Mouse (Mus musculus) small intestine, adult 2 months (tissue): Measurements from ENCODE around the gene Tph1. TPM values are rescaled to one million over a fixed set of nuclear protein-coding genes. Genes with fewer than 3 reads are reported as not detected.

Experiments used
- H3K27ac ChIP-seq: fragments of 200-500 bp; 2 replicates; pipeline ENCODE4 v1.5.1; 2012; ENCODE audit warnings: low read depth, low read length, control low read depth, inconsistent platforms; ENCODE audit not compliant: insufficient read depth
- H3K27me3 ChIP-seq: fragments of 200-500 bp; 2 replicates; pipeline ENCODE4 v1.6.1; 2012; ENCODE audit warnings: mild to moderate bottlenecking, moderate library complexity, low read length, inconsistent platforms; ENCODE audit not compliant: control insufficient read depth, insufficient read depth
- H3K36me3 ChIP-seq: fragments of 200-500 bp; 2 replicates; pipeline ENCODE4 v1.6.1; 2012; ENCODE audit warnings: mild to moderate bottlenecking, low read length, control low read depth, inconsistent platforms; ENCODE audit not compliant: control insufficient read depth, insufficient read depth
- H3K4me1 ChIP-seq: fragments of 200-500 bp; 2 replicates; pipeline ENCODE4 v1.6.1; 2012; ENCODE audit warnings: low read length, inconsistent platforms, mixed read lengths; ENCODE audit not compliant: control insufficient read depth, insufficient read depth, insufficient read length
- H3K4me3 ChIP-seq: fragments of 200-500 bp; 2 replicates; pipeline ENCODE4 v1.5.1; 2012; ENCODE audit warnings: low read depth, mild to moderate bottlenecking, control low read depth, inconsistent platforms, low read length, moderate library complexity
- CTCF ChIP-seq: fragments of 200-500 bp; IDR thresholded peaks from 2 replicates; pipeline ENCODE4 v1.5.1; 2012; ENCODE audit warnings: low read depth, mild to moderate bottlenecking, control low read depth, inconsistent platforms, low read length, moderate library complexity, mixed read lengths; ENCODE audit not compliant: insufficient replicate concordance, insufficient read length; ENCODE audit errors: extremely low read depth
- POLR2A ChIP-seq: fragments of 200-500 bp; IDR thresholded peaks from 2 replicates; pipeline ENCODE4 v1.6.1; 2012; ENCODE audit warnings: low read depth, mild to moderate bottlenecking, control low read depth, inconsistent platforms, low read length, moderate library complexity
- WGBS: fragments of 180-500 bp; shearing (Covaris S2); methylation state at CpG from one replicate; pipeline ENCODE4 v1.1.7; 2018; 5-methylcytosine and 5-hydroxymethylcytosine counted together
- polyA plus RNA-seq: library from polyadenylated mRNA; depleted of rRNA; stranded (reverse); fragments of >200 nt; gene quantifications from 2 replicates; pipeline ENCODE4 v1.2.3, GENCODE M21; 2012; rRNA removed

Tph1 gene
- polyA plus RNA-seq, 1 experiment: 1.6 TPM

DNA sequence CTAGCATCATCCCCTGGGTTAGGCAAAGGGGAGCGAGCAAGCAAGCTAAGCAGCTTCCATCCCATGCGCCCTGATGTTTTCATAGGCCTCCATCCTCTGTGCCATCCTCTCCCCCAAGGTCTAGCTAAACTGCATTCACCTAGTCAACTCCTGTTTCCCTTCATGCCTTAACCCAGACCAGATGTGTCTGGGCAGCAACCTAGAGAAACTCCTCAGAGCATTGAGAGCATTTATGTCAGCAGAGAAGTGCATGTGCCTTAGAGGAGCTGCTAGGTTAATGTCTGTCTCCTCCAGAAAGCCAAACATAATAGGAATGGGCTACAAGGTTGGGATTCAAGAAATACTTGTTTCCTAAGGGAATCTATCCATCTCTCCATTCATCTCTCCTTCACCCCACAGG is 75.3 kb downstream of the Tph1 start:
- WGBS: 95% methylated on average over 2 of the region's 2 CpGs
- Histone ChIP-seq H3K36me3 (no peaks in the 10 kb centered on the region), H3K4me3 (no peak overlapping the region), H3K27me3 (no peaks in the 10 kb centered on the region), H3K27ac (no peak overlapping the region), H3K4me1 (no peaks in the 10 kb centered on the region)
- TF ChIP-seq CTCF (no peak), POLR2A (no peak)

Other genes starting within 250 kb of the Tph1 start
- gene Sergef, start 32.7 kb downstream of the Tph1 start, polyA plus RNA-seq: 6.2 and 7.5 TPM in 2 replicates
- gene Saal1, start 38.1 kb upstream of the Tph1 start, polyA plus RNA-seq: 2.1 and 3.5 TPM in 2 replicates
- 0.44 and 4.0 TPM in 2 replicates for gene Saa3, start 43.2 kb upstream of the Tph1 start, polyA plus RNA-seq
- gene Saa4, start 60.1 kb upstream of the Tph1 start, polyA plus RNA-seq: not detected in 2 replicates
- gene Saa1, start 70.4 kb upstream of the Tph1 start, polyA plus RNA-seq: 0.56 TPM in 1 of 2 replicates, not detected in the other
- not detected in 2 replicates for gene Saa2, start 79.3 kb upstream of the Tph1 start, polyA plus RNA-seq
- gene Hps5, start 123.5 kb upstream of the Tph1 start, polyA plus RNA-seq: 14.4 and 22.7 TPM in 2 replicates
- gene Gtf2h1, start 123.6 kb upstream of the Tph1 start, polyA plus RNA-seq: 3.1 and 5.9 TPM in 2 replicates
- 766 and 1,649 TPM in 2 replicates for gene Ldha, start 168.9 kb upstream of the Tph1 start, polyA plus RNA-seq
- not detected in 2 replicates for gene Ldhc, start 188.7 kb upstream of the Tph1 start, polyA plus RNA-seq
- gene Tsg101, start 247.4 kb upstream of the Tph1 start, polyA plus RNA-seq: 55.5 and 103 TPM in 2 replicates